ENCODE assay signal across 16 mouse cellular contexts in genomic region chr13:37475804-37476203, GRCm38 (mm10).
DNase-seq lines count a peak whose midpoint lies in the region; ATAC-seq and TF ChIP-seq lines count a peak whose summit lies in the region.
"Had no signal": no experiment of that assay in that cellular context is flagged by ENCODE, and none has a peak within 500 bp of the region (broad histone marks: within the 10 kb centered on the region; RNA-seq: fewer than 3 reads in every experiment).

No protein-coding gene starts in this region.

- peak; percentile 25; the same call in 1 of the 2 replicates for ATAC-seq in frontal cortex, adult (ENCODE audit: low TSS enrichment)
- no peak for ATAC-seq in lung, embryonic 14.5 days (ENCODE audit: insufficient read depth)
- no peak for ATAC-seq in liver, postnatal 0 days
- ATAC-seq: midbrain, embryonic 13.5 days; Patski had no signal

- no peaks in the 10 kb centered on the region for H3K9me3 ChIP-seq in lung, embryonic 14.5 days (ENCODE audit: low read depth, low read length)
- H3K9me3 ChIP-seq in liver, postnatal 0 days (ENCODE audit: low read length): no peaks in the 10 kb centered on the region
- H3K9me3 ChIP-seq: heart, embryonic 12.5 days; hindbrain, embryonic 15.5 days; liver, embryonic 15.5 days had no signal

- peaks cover 26% of the 10 kb centered on the region for H3K4me1 ChIP-seq in lung, embryonic 14.5 days (ENCODE audit: insufficient read depth)
- H3K4me1 ChIP-seq in cortical plate, adult 2 months (ENCODE audit: control insufficient read depth, insufficient read depth, low read length): no peaks in the 10 kb centered on the region
- H3K4me1 ChIP-seq in liver, postnatal 0 days (ENCODE audit: insufficient read depth): peaks cover 24% of the 10 kb centered on the region

- DNase-seq in frontal cortex, postnatal 36 days (ENCODE audit: low spot score in 2 of 2): no peak
- DNase-seq in lung, embryonic 14.5 days: no peak
- no peak for DNase-seq in lung, postnatal 10 days
- DNase-seq in liver, postnatal 0 days: no peak
- no peak for DNase-seq in cerebellum, adult 11-12 months
- no peak for DNase-seq in yolk sac, embryonic 10.5 days (ENCODE audit: low spot score)
- DNase-seq: cerebellum, postnatal 36 days; thymus, postnatal 36 days had no signal

- no peak overlapping the region for H3K4me3 ChIP-seq in lung, embryonic 14.5 days (ENCODE audit: low read depth, low read length)
- no peak overlapping the region for H3K4me3 ChIP-seq in cortical plate, adult 2 months (ENCODE audit: insufficient read depth, low read length)
- H3K4me3 ChIP-seq in liver, postnatal 0 days (ENCODE audit: low read depth, low read length): no peak overlapping the region
- H3K4me3 ChIP-seq: heart, embryonic 12.5 days; hindbrain, embryonic 15.5 days; liver, embryonic 15.5 days; midbrain, embryonic 13.5 days had no signal

- no peak for TF ChIP-seq POLR2A in cortical plate, adult 2 months (IDR thresholded peaks at IDR 0.05; ENCODE audit: extremely low read depth, insufficient read depth, low read length)

- H3K27me3 ChIP-seq in lung, embryonic 14.5 days (ENCODE audit: insufficient read depth, low read length): no peaks in the 10 kb centered on the region
- no peaks in the 10 kb centered on the region for H3K27me3 ChIP-seq in liver, postnatal 0 days (ENCODE audit: insufficient read depth, low read length)
- H3K27me3 ChIP-seq: heart, embryonic 12.5 days; Patski had no signal

- no peaks in the 10 kb centered on the region for H3K36me3 ChIP-seq in lung, embryonic 14.5 days (ENCODE audit: insufficient read depth)
- H3K36me3 ChIP-seq in liver, postnatal 0 days (replicated peaks; ENCODE audit: insufficient read depth, low read length): no peaks in the 10 kb centered on the region
- H3K36me3 ChIP-seq: heart, embryonic 12.5 days; hindbrain, embryonic 15.5 days; liver, embryonic 15.5 days; midbrain, embryonic 13.5 days had no signal

- TF ChIP-seq EP300 in liver, postnatal 0 days (IDR thresholded peaks at IDR 0.05; ENCODE audit: low read depth): no peak

- no peak for TF ChIP-seq CTCF in lung, embryonic 14.5 days (IDR thresholded peaks at IDR 0.05; ENCODE audit: low read depth)
- TF ChIP-seq CTCF in cortical plate, adult 2 months (IDR thresholded peaks at IDR 0.05; ENCODE audit: extremely low read depth, insufficient read depth, low read length): no peak
- no peak for TF ChIP-seq CTCF in liver, postnatal 0 days (IDR thresholded peaks at IDR 0.05; ENCODE audit: low read depth)

- H3K9ac ChIP-seq in lung, embryonic 14.5 days: no peak overlapping the region
- H3K9ac ChIP-seq in liver, postnatal 0 days (replicated peaks): no peak overlapping the region
- H3K9ac ChIP-seq: heart, embryonic 12.5 days; hindbrain, embryonic 15.5 days; liver, embryonic 15.5 days; midbrain, embryonic 13.5 days had no signal

- H3K27ac ChIP-seq in lung, embryonic 14.5 days (ENCODE audit: low read depth): peak overlapping the region; percentile 89; the same call in 1 of the 2 replicates
- 0 out of 2 replicates have a peak overlapping the region, but pooled peaks have one; percentile 33 for H3K27ac ChIP-seq in cortical plate, adult 2 months (ENCODE audit: insufficient read depth, low read length)
- 0 out of 2 replicates have a peak overlapping the region, but pooled peaks have one; percentile 35 for H3K27ac ChIP-seq in liver, postnatal 0 days (ENCODE audit: low read depth)
- H3K27ac ChIP-seq: hindbrain, embryonic 15.5 days; kidney, postnatal 0 days; liver, embryonic 15.5 days; midbrain, embryonic 13.5 days had no signal

- 59% methylated on average over 3 of the region's 3 CpGs for WGBS in lung, embryonic 14.5 days
- WGBS in liver, postnatal 0 days (ENCODE audit: insufficient replicate concordance): 29% methylated on average over 3 of the region's 3 CpGs

- no peak overlapping the region for H3K4me2 ChIP-seq in lung, embryonic 14.5 days
- H3K4me2 ChIP-seq in liver, postnatal 0 days (ENCODE audit: low read depth, low read length): no peak overlapping the region
- H3K4me2 ChIP-seq: hindbrain, embryonic 15.5 days; liver, embryonic 15.5 days; midbrain, embryonic 13.5 days had no signal

Comparison
In these comparisons a context has a peak if more than half of its experiments do, and no peak if none do; other contexts are left out.
1. H3K27ac ChIP-seq: peak in every context shown above with its lines; median percentile 89 in lung, embryonic 14.5 days; 35 in liver, postnatal 0 days; 33 in cortical plate, adult 2 months.